Mouse (Mus musculus) lung, postnatal 0 days (tissue): Measurements from ENCODE around the gene Smim26.

Source experiments
- CTCF ChIP-seq: IDR thresholded peaks from 2 replicates; pipeline ENCODE4 v1.5.1; 2016; ENCODE audit warnings: antibody characterized with exemption, mild to moderate bottlenecking
- EP300 ChIP-seq: IDR thresholded peaks from 2 replicates; pipeline ENCODE4 v1.6.1; 2016; ENCODE audit warnings: antibody characterized with exemption, mild to moderate bottlenecking, control low read depth

- TF ChIP-seq CTCF (peak; percentile 96), EP300 (no peak)
These were observed 41.9 kb downstream of the Smim26 start for GRCm38 (mm10) chr2:144635644-144636320.
